Mouse (Mus musculus): Measurements from ENCODE around the gene Samd8. TPM values are rescaled to one million over a fixed set of nuclear protein-coding genes. Genes with fewer than 3 reads are reported as not detected.

Samd8 gene
- polyA plus RNA-seq, 1 experiment from 2014 or later = 35.5 TPM

GRCm38 (mm10) chr14:21733131-21733905 is 17.0 kb upstream of the Samd8 start:
- WGBS (ENCODE audit: missing documents) = 95% methylated on average over 15 of the region's 15 CpGs

GRCm38 (mm10) chr14:21740345-21740744 is 10.0 kb upstream of the Samd8 start:
- no peaks in the 10 kb centered on the region for H3K36me3 ChIP-seq (ENCODE audit: inconsistent target)
- no peaks in the 10 kb centered on the region for H3K79me2 ChIP-seq (ENCODE audit: inconsistent target)
- no peak overlapping the region for H3K4me3 ChIP-seq (ENCODE audit: inconsistent target)
- H3K27ac ChIP-seq = no peak overlapping the region
- 96% methylated on average over 7 of the region's 7 CpGs for WGBS (ENCODE audit: missing documents)

More at GRCm38 (mm10) chr14:21733131-21733905, 17.0 kb upstream of the Samd8 start:
- no peaks in the 10 kb centered on the region for H3K36me3 ChIP-seq (ENCODE audit: inconsistent target)
- H3K27ac ChIP-seq = no peak overlapping the region
- H3K79me2 ChIP-seq (ENCODE audit: inconsistent target) = no peaks in the 10 kb centered on the region
- no peak overlapping the region for H3K4me3 ChIP-seq (ENCODE audit: inconsistent target)

GRCm38 (mm10) chr14:21741314-21741713 is 9.0 kb upstream of the Samd8 start:
- WGBS (ENCODE audit: missing documents) = 82% methylated on average over 3 of the region's 3 CpGs
- Histone ChIP-seq H3K79me2 (ENCODE audit: inconsistent target) (no peaks in the 10 kb centered on the region), H3K27ac (no peak overlapping the region), H3K4me3 (ENCODE audit: inconsistent target) (no peak overlapping the region), H3K36me3 (ENCODE audit: inconsistent target) (no peaks in the 10 kb centered on the region)

- 28% methylated on average over 4 of the region's 4 CpGs for WGBS (ENCODE audit: missing documents)
- H3K4me3 ChIP-seq (ENCODE audit: inconsistent target) = no peak overlapping the region
- no peak overlapping the region for H3K27ac ChIP-seq
- no peaks in the 10 kb centered on the region for H3K36me3 ChIP-seq (ENCODE audit: inconsistent target)
- H3K79me2 ChIP-seq (ENCODE audit: inconsistent target) = no peaks in the 10 kb centered on the region
Observed at GRCm38 (mm10) chr14:21741786-21742185, 8.5 kb upstream of the Samd8 start.

GRCm38 (mm10) chr14:21742441-21742840 is 7.9 kb upstream of the Samd8 start:
- Histone ChIP-seq H3K36me3 (ENCODE audit: inconsistent target) (no peaks in the 10 kb centered on the region), H3K27ac (no peak overlapping the region), H3K4me3 (ENCODE audit: inconsistent target) (no peak overlapping the region), H3K79me2 (ENCODE audit: inconsistent target) (no peaks in the 10 kb centered on the region)
- WGBS (ENCODE audit: missing documents) = 93% methylated on average over 4 of the region's 4 CpGs

- H3K27ac ChIP-seq = peak overlapping the region; percentile 85
- H3K4me3 ChIP-seq (ENCODE audit: inconsistent target) = no peak overlapping the region
- H3K36me3 ChIP-seq (ENCODE audit: inconsistent target) = no peaks in the 10 kb centered on the region
- no peaks in the 10 kb centered on the region for H3K79me2 ChIP-seq (ENCODE audit: inconsistent target)
- WGBS (ENCODE audit: missing documents) = 100% methylated on average over 1 of the region's 1 CpGs
Observed at GRCm38 (mm10) chr14:21744169-21744568, 6.2 kb upstream of the Samd8 start.

GRCm38 (mm10) chr14:21745149-21745548 is 5.2 kb upstream of the Samd8 start:
- Histone ChIP-seq H3K79me2 (ENCODE audit: inconsistent target) (no peaks in the 10 kb centered on the region), H3K4me3 (ENCODE audit: inconsistent target) (no peak overlapping the region), H3K27ac (peak overlapping the region; percentile 85), H3K36me3 (ENCODE audit: inconsistent target) (no peaks in the 10 kb centered on the region)
- 15% methylated on average over 5 of the region's 5 CpGs for WGBS (ENCODE audit: missing documents)

GRCm38 (mm10) chr14:21746251-21746650 is 4.1 kb upstream of the Samd8 start:
- Histone ChIP-seq H3K27ac (peak overlapping the region; percentile 7; the same call in 1 of the 2 replicates), H3K36me3 (ENCODE audit: inconsistent target) (no peaks in the 10 kb centered on the region), H3K4me3 (ENCODE audit: inconsistent target) (no peak overlapping the region), H3K79me2 (ENCODE audit: inconsistent target) (peaks cover 7% of the 10 kb centered on the region; the same call in 1 of the 2 replicates)
- 94% methylated on average over 7 of the region's 8 CpGs for WGBS (ENCODE audit: missing documents)

- WGBS (ENCODE audit: missing documents) = 64% methylated on average over 2 of the region's 2 CpGs
Observed at GRCm38 (mm10) chr14:21746846-21747245, 3.5 kb upstream of the Samd8 start.

GRCm38 (mm10) chr14:21747436-21748141 is 2.7 kb upstream of the Samd8 start:
- peaks cover 20% of the 10 kb centered on the region for H3K79me2 ChIP-seq (ENCODE audit: inconsistent target)
- WGBS (ENCODE audit: missing documents) = 67% methylated on average over 14 of the region's 14 CpGs
- no peak overlapping the region for H3K4me3 ChIP-seq (ENCODE audit: inconsistent target)
- H3K27ac ChIP-seq = no peak overlapping the region
- H3K36me3 ChIP-seq (ENCODE audit: inconsistent target) = no peaks in the 10 kb centered on the region

More at GRCm38 (mm10) chr14:21746846-21747245, 3.5 kb upstream of the Samd8 start:
- H3K36me3 ChIP-seq (ENCODE audit: inconsistent target) = no peaks in the 10 kb centered on the region
- H3K79me2 ChIP-seq (ENCODE audit: inconsistent target) = peaks cover 12% of the 10 kb centered on the region
- no peak overlapping the region for H3K27ac ChIP-seq
- H3K4me3 ChIP-seq (ENCODE audit: inconsistent target) = no peak overlapping the region

GRCm38 (mm10) chr14:21748142-21748870 is 2.0 kb upstream of the Samd8 start:
- Histone ChIP-seq H3K27ac (no peak overlapping the region), H3K36me3 (ENCODE audit: inconsistent target) (no peaks in the 10 kb centered on the region), H3K4me3 (ENCODE audit: inconsistent target) (no peak overlapping the region), H3K79me2 (ENCODE audit: inconsistent target) (peaks cover 27% of the 10 kb centered on the region)
- 45% methylated on average over 10 of the region's 15 CpGs for WGBS (ENCODE audit: missing documents)

- under 1% methylated on average over 26 of the region's 26 CpGs for WGBS (ENCODE audit: missing documents)
- H3K4me3 ChIP-seq (ENCODE audit: inconsistent target) = peak within 1 kb of the TSS; percentile 95
- H3K36me3 ChIP-seq (ENCODE audit: inconsistent target) = no peaks in the 10 kb centered on the region
- peaks cover 54% of the 10 kb centered on the region for H3K79me2 ChIP-seq (ENCODE audit: inconsistent target)
- peak within 1 kb of the TSS; percentile 86 for H3K27ac ChIP-seq
Observed at GRCm38 (mm10) chr14:21750881-21751542, 681 bp downstream of the Samd8 start, which contains the start of gene Dusp13. Gene Dusp13 (minus strand): TSS chr14:21751181.

- H3K27ac ChIP-seq = no peak overlapping the region
- no peaks in the 10 kb centered on the region for H3K36me3 ChIP-seq (ENCODE audit: inconsistent target)
- no peak overlapping the region for H3K4me3 ChIP-seq (ENCODE audit: inconsistent target)
- peaks cover 62% of the 10 kb centered on the region for H3K79me2 ChIP-seq (ENCODE audit: inconsistent target)
- 100% methylated on average over 3 of the region's 3 CpGs for WGBS (ENCODE audit: missing documents)
Observed at GRCm38 (mm10) chr14:21752411-21752810, 2.1 kb downstream of the Samd8 start.

- H3K4me3 ChIP-seq (ENCODE audit: inconsistent target) = no peak overlapping the region
- H3K36me3 ChIP-seq (ENCODE audit: inconsistent target) = no peaks in the 10 kb centered on the region
- 92% methylated on average over 4 of the region's 4 CpGs for WGBS (ENCODE audit: missing documents)
- H3K79me2 ChIP-seq (ENCODE audit: inconsistent target) = peaks cover 69% of the 10 kb centered on the region
- no peak overlapping the region for H3K27ac ChIP-seq
Observed at GRCm38 (mm10) chr14:21753367-21753766, 3.0 kb downstream of the Samd8 start.
